Mouse (Mus musculus) embryonic facial prominence, embryonic 14.5 days (tissue): Measurements from ENCODE around the gene Gm9639. TPM values are rescaled to one million over a fixed set of nuclear protein-coding genes. Genes with fewer than 3 reads are reported as not detected.
"Not testable (repeated sequence)": the region's sequence is repeated elsewhere in the genome, so short reads cannot be mapped to it uniquely, and the experiment has no call there.

ENCODE experiments used
- ATAC-seq: fragments of 200-750 bp; cut with Nextera tagmentation; 2 replicates; pipeline ENCODE4 v1.8.0; 2017; ENCODE audit warnings: low read depth, moderate number of reproducible peaks, moderate TSS enrichment
- DNase-seq: peaks from one replicate; pipeline ENCODE4 v3.0.0-alpha.2; 2015; ENCODE audit warnings: low spot score
- H3K27ac ChIP-seq: fragments of 300-500 bp; sonication (generic); replicated peaks from 2 replicates; pipeline ENCODE4 v1.5.1; 2014; ENCODE audit warnings: low read depth, mild to moderate bottlenecking, low read length, moderate library complexity
- H3K27me3 ChIP-seq: fragments of 300-500 bp; sonication (generic); replicated peaks from 2 replicates; pipeline ENCODE4 v1.6.1; 2014; ENCODE audit warnings: low read length; ENCODE audit not compliant: control insufficient read depth, insufficient read depth
- H3K36me3 ChIP-seq: fragments of 300-500 bp; sonication (generic); 2 replicates; pipeline ENCODE4 v1.6.1; 2014; ENCODE audit warnings: low read length, mixed read lengths; ENCODE audit not compliant: control insufficient read depth, insufficient read depth
- H3K4me1 ChIP-seq: fragments of 300-500 bp; sonication (generic); 2 replicates; pipeline ENCODE4 v1.6.1; 2014; ENCODE audit warnings: antibody characterized with exemption, low read length; ENCODE audit not compliant: control insufficient read depth, insufficient read depth
- H3K4me2 ChIP-seq: fragments of 300-500 bp; sonication (generic); 2 replicates; pipeline ENCODE4 v1.6.1; 2014; ENCODE audit warnings: low read depth, mild to moderate bottlenecking, low read length, moderate library complexity, mixed read lengths
- H3K4me3 ChIP-seq: fragments of 300-500 bp; sonication (generic); 2 replicates; pipeline ENCODE4 v1.5.1; 2014; ENCODE audit warnings: low read depth, mild to moderate bottlenecking, low read length
- H3K9ac ChIP-seq: fragments of 300-500 bp; sonication (generic); 2 replicates; pipeline ENCODE4 v1.6.1; 2014; ENCODE audit warnings: low read depth, mild to moderate bottlenecking, low read length, moderate library complexity, mixed read lengths
- H3K9me3 ChIP-seq: fragments of 300-500 bp; sonication (generic); 2 replicates; pipeline ENCODE4 v1.6.1; 2016; ENCODE audit warnings: low read length; ENCODE audit not compliant: control insufficient read depth
- WGBS: fragments of 180-500 bp; shearing (Covaris S2); extraction: QIAGEN DNeasy Blood & Tissue Kit; methylation state at CpG from one replicate; pipeline ENCODE4 v1.1.7; 2014; 5-methylcytosine and 5-hydroxymethylcytosine counted together
- polyA plus RNA-seq: library from polyadenylated mRNA; unstranded; fragments of >200 nt; fragmentation: Nextera tagmentation; extraction: Ambion mirVana; gene quantifications from 2 replicates; pipeline ENCODE4 v1.2.1, GENCODE M21; 2014

Gm9639 gene
- polyA plus RNA-seq, 1 experiment from 2014 or later: not detected

DNA sequence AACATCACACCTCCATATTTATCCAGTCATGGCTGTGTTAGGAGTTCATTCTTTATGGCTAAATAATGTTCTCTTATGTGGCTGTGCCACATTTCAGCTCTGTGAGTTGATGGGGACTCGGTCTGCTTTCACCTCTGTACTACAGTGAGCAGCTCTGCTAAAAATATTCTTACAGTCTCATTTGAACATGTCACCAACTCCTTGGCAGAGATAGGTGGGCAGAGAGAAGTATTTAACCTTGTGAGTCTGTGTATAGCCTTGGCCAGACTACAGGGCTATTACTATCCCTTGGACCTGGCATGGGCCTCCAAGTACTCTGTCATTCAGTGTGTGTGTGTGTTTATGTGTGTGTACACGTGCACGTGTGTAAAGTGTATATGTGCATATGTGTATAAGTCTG lies 22.7 kb downstream of the Gm9639 start:
- H3K27me3 ChIP-seq, H3K36me3 ChIP-seq, DNase-seq, H3K9me3 ChIP-seq, H3K9ac ChIP-seq, ATAC-seq, H3K27ac ChIP-seq, H3K4me3 ChIP-seq, H3K4me2 ChIP-seq, H3K4me1 ChIP-seq: not testable (repeated sequence)
- 69% methylated on average over 1 of the region's 3 CpGs for WGBS

- H3K4me3 ChIP-seq, H3K4me1 ChIP-seq, ATAC-seq, DNase-seq, H3K4me2 ChIP-seq, H3K36me3 ChIP-seq, H3K9ac ChIP-seq, H3K9me3 ChIP-seq, H3K27ac ChIP-seq, H3K27me3 ChIP-seq: not testable (repeated sequence)
- WGBS: no CpG with 5 or more reads among the region's 1 CpGs
Observed at GRCm38 (mm10) chr10:77771225-77771624, 23.7 kb downstream of the Gm9639 start, which contains the start of gene Gm3238. Gene Gm3238 (minus strand): TSS chr10:77771325.

GRCm38 (mm10) chr10:77769727-77770126 lies 25.1 kb downstream of the Gm9639 start:
- 61% methylated on average over 1 of the region's 1 CpGs for WGBS
- no peaks in the 10 kb centered on the region for H3K27me3 ChIP-seq
- no peak overlapping the region for H3K4me3 ChIP-seq
- no peak for ATAC-seq
- DNase-seq: no peak
- H3K9me3 ChIP-seq: no peaks in the 10 kb centered on the region
- H3K4me1 ChIP-seq: no peaks in the 10 kb centered on the region
- H3K4me2 ChIP-seq: no peak overlapping the region
- no peak overlapping the region for H3K9ac ChIP-seq
- H3K27ac ChIP-seq: no peak overlapping the region
- no peaks in the 10 kb centered on the region for H3K36me3 ChIP-seq

GRCm38 (mm10) chr10:77759582-77759981 lies 35.3 kb downstream of the Gm9639 start, which contains the start of gene Gm3233:
Gene Gm3233 (minus strand): TSS chr10:77759682.
- ATAC-seq, H3K4me3 ChIP-seq, H3K4me2 ChIP-seq, H3K27ac ChIP-seq, H3K27me3 ChIP-seq, DNase-seq, H3K9ac ChIP-seq, H3K36me3 ChIP-seq, H3K4me1 ChIP-seq, H3K9me3 ChIP-seq: not testable (repeated sequence)
- no CpG with 5 or more reads among the region's 1 CpGs for WGBS

- no peaks in the 10 kb centered on the region for H3K27me3 ChIP-seq
- H3K4me2 ChIP-seq: no peak overlapping the region
- no peaks in the 10 kb centered on the region for H3K36me3 ChIP-seq
- no peaks in the 10 kb centered on the region for H3K9me3 ChIP-seq
- DNase-seq: no peak
- no peaks in the 10 kb centered on the region for H3K4me1 ChIP-seq
- no peak overlapping the region for H3K4me3 ChIP-seq
- H3K9ac ChIP-seq: no peak overlapping the region
- ATAC-seq: no peak
- H3K27ac ChIP-seq: no peak overlapping the region
Observed at GRCm38 (mm10) chr10:77753448-77753847, 41.4 kb downstream of the Gm9639 start.

- not testable (repeated sequence) for H3K9ac ChIP-seq, H3K4me2 ChIP-seq, DNase-seq, H3K27ac ChIP-seq, H3K27me3 ChIP-seq, H3K4me1 ChIP-seq, H3K9me3 ChIP-seq, H3K36me3 ChIP-seq, ATAC-seq, H3K4me3 ChIP-seq
- 63% methylated on average over 3 of the region's 3 CpGs for WGBS
Observed at GRCm38 (mm10) chr10:77752312-77752711, 42.6 kb downstream of the Gm9639 start.

- H3K4me3 ChIP-seq, H3K27me3 ChIP-seq, H3K4me2 ChIP-seq, H3K36me3 ChIP-seq, H3K9me3 ChIP-seq, H3K27ac ChIP-seq, H3K4me1 ChIP-seq, ATAC-seq, DNase-seq, H3K9ac ChIP-seq: not testable (repeated sequence)
- 60% methylated on average over 1 of the region's 1 CpGs for WGBS
Observed at GRCm38 (mm10) chr10:77751254-77751653, 43.6 kb downstream of the Gm9639 start, which contains the start of gene Gm9736. Gene Gm9736 (minus strand): TSS chr10:77751354.

DNA sequence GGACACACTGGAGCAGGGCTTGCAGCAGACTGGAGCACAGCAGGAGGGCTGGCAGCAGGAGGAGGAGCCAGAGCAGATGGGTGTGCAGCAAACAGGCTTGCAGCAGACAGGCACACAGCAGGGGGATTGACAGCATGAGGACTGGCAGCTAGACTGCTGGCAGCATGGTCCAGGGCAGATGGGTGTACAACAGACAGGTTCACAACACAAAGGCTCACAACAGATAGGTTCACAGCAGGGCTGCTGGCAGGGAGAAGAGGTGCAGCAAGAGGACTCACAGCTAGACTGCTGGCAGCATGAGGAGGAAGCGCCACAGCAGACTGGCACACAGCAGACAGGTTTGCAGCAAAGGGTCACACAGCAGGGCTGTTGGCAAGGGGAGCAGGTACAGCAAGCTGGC lies 44.2 kb downstream of the Gm9639 start:
- H3K27me3 ChIP-seq, ATAC-seq, H3K36me3 ChIP-seq, H3K9ac ChIP-seq, H3K27ac ChIP-seq, H3K4me3 ChIP-seq, H3K9me3 ChIP-seq, H3K4me1 ChIP-seq, H3K4me2 ChIP-seq, DNase-seq: not testable (repeated sequence)
- 93% methylated on average over 1 of the region's 1 CpGs for WGBS
